Mouse (Mus musculus) heart, postnatal 25 days (tissue): ENCODE results near the gene Ola1. TPM values are rescaled to one million over a fixed set of nuclear protein-coding genes. Genes with fewer than 3 reads are reported as not detected.

Experiments
- DNase-seq: peaks from one replicate; pipeline ENCODE4 v3.0.0; 2022; ENCODE audit warnings: low spot score
- intact Hi-C: fragments of 180-260 bp; cut with DNase I; formaldehyde crosslinking; loops from one replicate; pipeline ENCODE4 v1.15.1; 2025
- total RNA-seq, 2 experiments: library from RNA; stranded (reverse); gene quantifications; 2 replicates each; pipeline ENCODE4 v1.2.3; 2021

The Ola1 gene
- total RNA-seq, 2 experiments from 2014 or later: 44.6 to 48.3 TPM

DNA sequence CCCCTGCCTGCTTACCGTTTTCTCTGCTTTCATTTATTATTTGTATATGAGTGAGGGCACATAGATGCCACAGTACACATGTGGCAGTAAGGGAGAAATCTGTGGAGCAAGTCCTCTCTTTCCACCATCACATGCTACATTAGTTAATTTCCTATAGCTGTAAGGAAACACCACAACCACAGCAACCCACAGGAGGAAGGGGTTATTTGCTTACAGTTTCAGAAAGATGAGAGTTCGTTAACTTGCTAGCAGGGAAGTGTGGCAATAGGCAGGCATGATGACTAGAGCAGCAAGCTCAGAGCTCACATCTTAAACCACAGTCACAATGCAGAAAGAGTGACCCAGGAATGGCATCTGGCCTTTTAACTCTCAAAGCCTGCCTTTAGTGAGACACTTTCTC is 58.0 kb downstream of the Ola1 start:
- intact Hi-C loops: loop anchor here (10.0 kb wide), 1 partner anchor 254 kb away; no protein-coding TSS in a partner anchor
- no peak for DNase-seq

- intact Hi-C loops: no loop called here
- no peak for DNase-seq
Observed at GRCm38 (mm10) chr2:73157202-73157601, 61.5 kb downstream of the Ola1 start.

- no peak for DNase-seq
Observed at GRCm38 (mm10) chr2:73150526-73150925, 68.2 kb downstream of the Ola1 start.

DNA sequence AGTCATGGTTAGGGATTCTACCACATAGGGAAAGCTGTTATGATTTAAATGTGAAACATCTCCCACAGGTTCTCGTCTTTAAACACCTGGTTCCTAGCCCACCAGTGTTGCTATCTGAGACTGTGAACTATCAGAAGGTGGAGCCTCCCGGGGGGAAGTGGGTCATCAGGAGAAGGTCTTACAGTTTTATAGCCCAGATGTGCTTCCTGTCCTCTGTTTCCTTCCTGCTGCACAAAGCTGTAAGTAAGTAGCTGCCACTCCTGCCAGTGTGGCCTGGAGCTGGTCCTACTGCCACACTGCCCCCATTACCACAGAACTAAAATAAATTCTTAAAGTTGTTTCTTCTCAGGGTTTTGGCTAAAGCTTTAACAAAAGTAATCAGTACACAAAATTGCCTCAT is 72.6 kb downstream of the Ola1 start:
- DNase-seq: no peak

More at GRCm38 (mm10) chr2:73150526-73150925, 68.2 kb downstream of the Ola1 start:
- intact Hi-C loops: no loop called here

DNA sequence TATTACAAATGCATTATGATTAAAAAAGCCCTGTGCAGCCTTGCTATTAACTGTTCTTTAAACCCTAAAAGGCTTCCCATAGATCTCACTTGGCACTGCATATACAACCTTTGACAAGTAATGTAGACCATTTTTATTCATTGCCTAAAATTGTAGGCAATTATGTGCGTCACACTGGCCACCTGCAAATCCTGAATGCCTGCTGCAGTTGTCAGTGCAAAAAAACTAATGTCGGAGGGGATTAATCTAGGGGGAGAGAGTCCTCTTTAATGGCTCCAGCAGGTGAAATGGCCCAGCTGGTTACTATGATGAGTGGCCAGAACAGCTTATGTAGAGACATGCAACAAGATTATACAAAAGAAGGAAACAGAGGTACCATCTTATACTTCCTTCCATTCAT is 75.0 kb downstream of the Ola1 start:
- no peak for DNase-seq
- intact Hi-C loops: no loop called here

More for the DNA sequence above, 72.6 kb downstream of the Ola1 start:
- intact Hi-C loops: no loop called here

DNA sequence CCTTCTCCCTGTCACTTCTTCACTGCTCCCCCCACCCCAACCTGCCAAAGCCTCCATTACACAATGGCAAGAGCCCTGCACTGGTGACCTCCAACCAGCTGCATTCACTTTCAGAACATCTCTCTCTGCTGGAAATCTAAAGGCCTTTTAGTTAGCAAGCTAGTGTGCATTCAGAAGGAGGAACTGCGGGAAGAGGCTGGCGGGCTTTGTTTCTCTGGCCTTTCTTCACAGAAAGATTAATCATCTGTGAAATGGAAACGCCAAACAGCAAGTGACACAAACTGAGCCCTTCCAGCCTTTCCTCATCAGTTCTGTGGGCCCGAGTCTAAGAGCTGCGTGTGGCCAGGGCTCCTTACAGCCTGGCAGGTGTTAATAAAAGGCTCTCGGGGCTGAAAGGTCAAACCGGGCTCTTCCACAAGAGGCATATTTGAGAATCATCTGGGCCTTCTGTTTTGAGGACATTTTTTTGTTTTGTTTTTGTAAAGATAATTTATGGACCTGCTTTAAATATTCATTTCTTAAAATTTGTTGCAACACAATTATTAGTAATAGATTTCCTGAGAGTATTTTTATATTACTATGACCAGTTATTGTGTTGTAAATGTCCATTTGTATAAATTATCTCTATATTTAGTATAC is 75.8 kb downstream of the Ola1 start:
- DNase-seq: no peak
- intact Hi-C loops: no loop called here

DNA sequence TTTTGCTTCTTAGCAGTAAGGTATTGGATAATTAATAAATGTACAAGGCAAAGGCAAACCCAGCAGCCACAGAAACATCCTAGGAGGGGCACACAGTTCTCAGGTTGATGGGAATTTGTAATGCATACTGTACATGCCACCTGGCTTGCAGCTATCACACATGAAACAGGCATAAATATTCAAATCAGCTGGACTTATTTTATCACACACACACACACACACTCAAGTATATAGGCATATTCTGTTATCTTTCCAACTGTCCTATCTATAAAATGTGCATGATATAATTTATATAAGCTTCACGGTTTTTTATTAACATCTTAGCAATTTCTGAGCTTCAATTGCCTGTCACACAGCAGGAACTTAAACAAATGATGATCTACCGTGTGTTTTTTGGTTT is 85.8 kb downstream of the Ola1 start:
- intact Hi-C loops: no loop called here
- no peak for DNase-seq

GRCm38 (mm10) chr2:73127686-73128085 is 91.0 kb downstream of the Ola1 start:
- DNase-seq: no peak
- intact Hi-C loops: no loop called here

DNA sequence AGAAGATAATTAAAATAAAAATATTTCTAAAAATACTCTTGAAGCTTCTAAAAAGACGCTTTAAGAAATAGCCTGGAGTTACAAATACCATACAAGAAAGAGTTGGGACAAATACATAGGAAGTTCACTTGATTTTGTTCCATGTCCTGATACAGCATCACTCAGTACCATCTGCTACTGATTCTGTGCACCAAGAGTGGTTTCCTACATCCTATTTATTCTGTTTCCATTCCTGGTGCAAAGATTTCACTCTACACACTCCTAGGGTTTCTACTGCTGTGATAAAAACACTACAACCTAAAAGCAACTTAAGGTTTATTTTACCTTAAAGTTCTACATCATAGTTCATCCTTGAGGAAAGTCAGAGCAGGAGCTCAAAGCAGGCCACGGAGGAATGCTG is 99.9 kb downstream of the Ola1 start:
- intact Hi-C loops: no loop called here
- DNase-seq: no peak

DNA sequence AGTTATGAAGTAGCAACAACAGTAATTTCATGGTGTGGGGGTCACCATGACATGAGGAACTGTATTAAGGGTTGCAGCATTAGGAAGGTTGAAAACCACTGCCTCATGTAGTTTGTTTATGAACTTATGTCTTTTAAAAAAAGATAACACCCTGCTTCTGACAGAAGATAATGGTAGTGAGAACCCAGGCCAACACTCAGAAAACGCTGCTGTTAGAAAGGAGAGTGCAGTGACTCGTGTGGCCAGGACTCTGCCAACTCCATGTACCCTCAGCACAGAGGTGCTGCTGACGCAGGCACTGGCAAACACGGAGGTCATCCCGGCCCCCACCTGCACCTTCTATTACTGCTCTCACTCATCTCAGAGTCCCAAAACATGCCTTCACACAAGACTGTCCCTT is 111.6 kb downstream of the Ola1 start:
- no peak for DNase-seq
- intact Hi-C loops: no loop called here

GRCm38 (mm10) chr2:73096491-73096890 is 122.2 kb downstream of the Ola1 start:
- DNase-seq: no peak
- intact Hi-C loops: no loop called here

- no peak for DNase-seq
- intact Hi-C loops: no loop called here
Observed at GRCm38 (mm10) chr2:73095300-73095699, 123.4 kb downstream of the Ola1 start.

DNA sequence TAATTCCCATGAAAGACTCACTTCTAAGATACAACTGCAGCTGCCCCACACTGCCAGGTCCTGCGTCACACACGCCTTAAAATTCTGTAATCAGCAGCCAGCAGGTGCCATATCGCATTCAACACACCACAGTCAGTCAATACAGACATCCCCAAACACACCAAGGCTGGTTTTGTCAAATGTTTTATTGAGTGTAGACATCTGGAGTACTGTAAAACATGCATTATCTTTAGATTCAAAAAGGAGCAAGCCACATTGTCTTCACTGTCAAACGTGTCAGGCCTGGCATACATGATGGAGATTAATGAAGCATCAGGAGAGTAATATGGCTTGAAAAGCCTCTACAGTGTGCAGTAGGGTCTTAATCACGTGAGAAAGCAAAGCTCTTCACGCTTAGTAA is 125.7 kb downstream of the Ola1 start:
- no peak for DNase-seq
- intact Hi-C loops: no loop called here

GRCm38 (mm10) chr2:73091302-73091701 is 127.4 kb downstream of the Ola1 start:
- no peak for DNase-seq
- intact Hi-C loops: no loop called here

DNA sequence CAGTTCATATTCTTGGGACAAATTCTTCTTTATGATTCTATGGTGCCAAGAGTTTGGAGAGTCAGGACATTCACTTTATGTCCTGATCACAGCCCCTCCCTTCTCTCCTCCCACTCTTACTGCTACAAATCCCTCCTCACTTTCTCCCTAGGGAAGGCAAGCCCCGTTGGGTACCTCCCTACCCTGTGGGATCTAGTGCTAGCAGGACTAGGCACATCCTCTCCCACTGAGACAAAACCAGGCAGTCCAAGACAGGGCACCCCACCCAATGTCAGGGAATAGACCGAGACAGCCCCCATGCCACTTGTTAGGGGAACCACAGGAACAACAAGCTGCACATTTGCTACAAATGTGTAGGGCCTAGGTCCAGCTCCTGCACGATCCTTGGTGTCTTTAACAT is 131.1 kb downstream of the Ola1 start:
- no peak for DNase-seq
- intact Hi-C loops: no loop called here

DNA sequence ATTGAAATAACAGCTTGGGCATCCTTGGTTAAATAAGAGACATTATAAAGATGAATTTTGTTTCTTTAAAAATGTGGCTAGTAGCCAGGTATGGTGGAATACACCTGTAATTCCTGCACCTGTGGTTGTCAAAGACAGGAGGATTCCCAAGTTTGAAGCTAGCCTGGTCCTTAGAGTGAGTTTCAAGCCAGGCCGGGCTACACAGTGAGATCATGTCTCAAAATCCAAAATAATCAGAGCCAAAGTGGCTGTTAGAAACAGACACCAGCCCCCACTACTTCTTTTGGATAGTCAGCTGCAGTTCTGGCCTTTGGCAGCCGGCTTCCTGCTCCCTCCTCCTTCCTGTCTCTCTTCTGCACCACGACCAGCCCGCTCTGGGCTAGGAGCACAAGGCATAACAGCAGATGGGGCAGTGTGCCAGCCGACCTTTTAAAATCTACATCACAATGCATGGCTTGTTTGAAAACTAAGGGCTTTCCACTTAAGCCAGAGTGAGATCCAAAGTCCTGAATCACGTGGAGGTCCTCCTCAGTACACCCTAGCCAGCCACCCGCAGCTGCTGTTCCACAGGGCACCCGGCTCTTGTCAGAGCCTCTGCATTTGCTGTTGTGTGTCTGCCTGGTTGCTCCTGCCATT is 132.9 kb downstream of the Ola1 start:
- intact Hi-C loops: no loop called here

DNA sequence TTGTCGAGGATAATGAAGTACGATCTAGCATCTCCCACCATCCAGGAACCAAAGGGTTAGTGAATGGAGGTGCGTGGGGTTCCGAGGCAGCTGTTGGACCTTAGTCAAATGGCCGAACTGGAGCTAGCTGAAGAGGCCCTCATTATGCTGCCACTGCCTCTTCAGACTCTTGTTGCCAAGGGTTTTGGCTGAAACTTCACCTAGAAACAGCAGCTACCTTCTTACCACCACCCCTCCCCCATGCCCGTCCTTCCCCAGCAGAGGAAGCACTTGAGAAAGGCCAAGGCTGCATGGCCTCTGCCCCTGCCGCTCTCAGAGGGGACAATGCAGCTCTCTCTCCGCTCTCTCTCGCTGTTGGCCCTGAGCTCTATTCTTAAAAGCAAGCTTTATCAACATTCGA is 136.2 kb downstream of the Ola1 start:
- no peak for DNase-seq
- intact Hi-C loops: no loop called here

More for the DNA sequence above, 132.9 kb downstream of the Ola1 start:
- DNase-seq: no peak

DNA sequence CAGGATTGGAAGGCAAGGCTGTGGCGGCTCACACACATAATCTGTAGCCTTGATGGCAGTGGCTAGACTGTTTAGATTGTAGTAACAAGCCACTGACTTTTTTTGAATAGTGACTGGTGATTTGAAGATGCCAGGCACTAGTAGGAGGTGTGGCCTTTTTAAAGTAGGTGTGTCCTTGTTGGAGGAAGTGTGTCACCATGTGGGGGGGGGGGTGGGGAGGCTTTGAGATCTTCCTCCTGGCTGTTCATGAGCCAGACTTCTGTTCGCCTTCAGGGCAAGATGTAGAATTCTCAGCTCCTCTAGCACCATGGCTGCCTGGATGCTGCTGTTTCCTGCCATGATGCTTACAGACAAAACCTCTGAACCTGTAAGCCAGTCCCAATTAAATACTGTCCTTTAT is 136.9 kb downstream of the Ola1 start:
- intact Hi-C loops: no loop called here
- DNase-seq: no peak

- DNase-seq: no peak
- intact Hi-C loops: no loop called here
Observed at GRCm38 (mm10) chr2:73080084-73080483, 138.6 kb downstream of the Ola1 start.

GRCm38 (mm10) chr2:73079311-73079710 is 139.4 kb downstream of the Ola1 start:
- intact Hi-C loops: no loop called here
- DNase-seq: no peak

GRCm38 (mm10) chr2:73073811-73074472 is 144.8 kb downstream of the Ola1 start:
- intact Hi-C loops: no loop called here

More at GRCm38 (mm10) chr2:73073811-73074472, 144.8 kb downstream of the Ola1 start:
- no peak for DNase-seq
